Comparison of ENCODE assay signal across 9 mouse cellular contexts in genomic region chr11:109863194-109863746, GRCm38 (mm10). TPM values are rescaled to one million over a fixed set of nuclear protein-coding genes. Genes with fewer than 3 reads are reported as not detected.
DNase-seq lines count a peak whose midpoint lies in the region; ATAC-seq lines count a peak whose summit lies in the region.
"Had no signal": no experiment of that assay in that cellular context is flagged by ENCODE, and none has a peak within 500 bp of the region (broad histone marks: within the 10 kb centered on the region; RNA-seq: fewer than 3 reads in every experiment).

No protein-coding gene starts in this region.

- 0 out of 2 replicates have a peak, but pooled peaks have one; percentile 56 for ATAC-seq in megakaryocyte-erythroid progenitor cell, adult 5-6 weeks (replicated peaks; ENCODE audit: low FRiP score, low TSS enrichment, poor library complexity, severe bottlenecking)

- intact Hi-C loops in gastrocnemius, postnatal 14 days (cut with DNase I; ENCODE audit: low total_unique reads) = loop anchor here (5.0 to 10.0 kb wide), 2 partner anchors 191 to 418 kb away; no protein-coding TSS in a partner anchor

- DNase-seq in gastrocnemius, postnatal 14 days = peak; percentile 47
- no peak for DNase-seq in gastrocnemius, postnatal 25 days
- DNase-seq in 416B (ENCODE audit: low read depth) (peak; percentile 62), ZHBTc4 (ENCODE audit: low read depth, low spot score) (peak; percentile 84)
- DNase-seq in embryo, embryonic 11 days = peak; percentile 77
- peak; percentile 62 for DNase-seq in kidney, postnatal 14 days
- DNase-seq in thymus, postnatal 0 days (ENCODE audit: low spot score) = peak; percentile 69

RNA-seq across cellular contexts. Expression of gene 1700012B07Rik, which starts 35.4 kb away (rescaled TPM):
- total RNA-seq in gastrocnemius, postnatal 14 days (2021) = not detected
- not detected for total RNA-seq in gastrocnemius, postnatal 25 days (2021)
- total RNA-seq in megakaryocyte-erythroid progenitor cell, adult 5-6 weeks (2014; fragmentation: Nextera tagmentation) = 3.4 TPM in 1 of 2 replicates, not detected in the other
- not detected in 2 replicates for total RNA-seq in megakaryocyte-erythroid progenitor cell, adult 5-6 weeks (2017)
- 1.2 and 1.3 TPM in 2 replicates for polyA plus RNA-seq in thymus, postnatal 0 days (2015; fragmentation: Nextera tagmentation; extraction: Ambion mirVana)
- total RNA-seq: left cerebral cortex, postnatal 10 days had no signal
